Mouse (Mus musculus): ENCODE measurements around the gene Smg6.

GRCm38 (mm10) chr11:75032946-75033345, 107.3 kb downstream of the Smg6 start:
- no peak for TF ChIP-seq CTCF (IDR thresholded peaks at IDR 0.05; ENCODE audit: low read depth)
- no peak for TF ChIP-seq EP300 (IDR thresholded peaks at IDR 0.05; ENCODE audit: low read depth)
